Mouse (Mus musculus): ENCODE measurements around the gene Trp53rka. TPM values are rescaled to one million over a fixed set of nuclear protein-coding genes. Genes with fewer than 3 reads are reported as not detected.

The Trp53rka gene
- total and polyA plus RNA-seq, 3 experiments, result 29.8 to 35.1 TPM; not detected in 1

- Histone ChIP-seq H3K4me3 (ENCODE audit: control insufficient read depth in 1 of 2, insufficient read depth in 1 of 2, low read depth in 2 of 2, low read length in 2 of 2) (no peak overlapping the region), H3K27ac (ENCODE audit: control insufficient read depth, low read depth, low read length) (no peak overlapping the region), H3K27me3 (ENCODE audit: control insufficient read depth in 1 of 2, insufficient read depth in 2 of 2, low read length in 2 of 2) (no peaks in the 10 kb centered on the region), H3K79me2 (ENCODE audit: control insufficient read depth, insufficient read depth, low read length, poor library complexity) (no peaks in the 10 kb centered on the region), H3K9ac (ENCODE audit: control insufficient read depth, low read depth, low read length, poor library complexity, severe bottlenecking) (no peak overlapping the region), H3K36me3 (ENCODE audit: control insufficient read depth in 1 of 2, insufficient read depth in 2 of 2, low read length in 2 of 2) (no peaks in the 10 kb centered on the region), H3K4me1 (ENCODE audit: control insufficient read depth in 1 of 2, insufficient read depth in 2 of 2, low read length in 2 of 2) (no peaks in the 10 kb centered on the region), H3K9me3 (replicated peaks; ENCODE audit: insufficient read depth, low read length) (no peaks in the 10 kb centered on the region)
- TF ChIP-seq GABPA (IDR thresholded peaks at IDR 0.05; ENCODE audit: low read depth, low read length) (no peak), CHD2 (IDR thresholded peaks at IDR 0.05; ENCODE audit: low read length) (no peak), ZNF384 (IDR thresholded peaks at IDR 0.05; ENCODE audit: low read depth, low read length) (no peak), MAX (IDR thresholded peaks at IDR 0.05; ENCODE audit: low read length) (no peak), E2F4 (IDR thresholded peaks at IDR 0.05; ENCODE audit: borderline replicate concordance, low read depth, low read length) (no peak), EP300 (IDR thresholded peaks at IDR 0.05; ENCODE audit: low read depth in 1 of 2, low read length in 2 of 2) (no peak), TBP (IDR thresholded peaks at IDR 0.05; ENCODE audit: low read depth, low read length) (no peak), RCOR1 (IDR thresholded peaks at IDR 0.05; ENCODE audit: low read depth, low read length) (no peak), ZC3H11A (IDR thresholded peaks at IDR 0.05; ENCODE audit: low read depth, low read length) (no peak), KAT2A (conservative IDR thresholded peaks at IDR 0.05; ENCODE audit: low read depth, low read length) (no peak), RAD21 (IDR thresholded peaks at IDR 0.05; ENCODE audit: low read depth, low read length) (no peak)
- DNase-seq (ENCODE audit: low read depth, low spot score), result no peak
Observed at GRCm38 (mm10) chr2:165482003-165482402, 11.1 kb downstream of the Trp53rka start.

GRCm38 (mm10) chr2:165475850-165476249 lies 17.3 kb downstream of the Trp53rka start:
- no peaks in the 10 kb centered on the region for H3K36me3 ChIP-seq (ENCODE audit: control insufficient read depth in 1 of 2, insufficient read depth in 2 of 2, low read length in 2 of 2)
- no peak overlapping the region for H3K27ac ChIP-seq (ENCODE audit: control insufficient read depth, low read depth, low read length)
- H3K4me1 ChIP-seq (ENCODE audit: control insufficient read depth in 1 of 2, insufficient read depth in 2 of 2, low read length in 2 of 2), result no peaks in the 10 kb centered on the region
- DNase-seq (ENCODE audit: low read depth, low spot score), result no peak
- no peak overlapping the region for H3K4me3 ChIP-seq (ENCODE audit: control insufficient read depth in 1 of 2, insufficient read depth in 1 of 2, low read depth in 2 of 2, low read length in 2 of 2)
- no peaks in the 10 kb centered on the region for H3K79me2 ChIP-seq (ENCODE audit: control insufficient read depth, insufficient read depth, low read length, poor library complexity)
- no peak overlapping the region for H3K9ac ChIP-seq (ENCODE audit: control insufficient read depth, low read depth, low read length, poor library complexity, severe bottlenecking)
- no peaks in the 10 kb centered on the region for H3K27me3 ChIP-seq (ENCODE audit: control insufficient read depth in 1 of 2, insufficient read depth in 2 of 2, low read length in 2 of 2)
- no peak for TF ChIP-seq GABPA (IDR thresholded peaks at IDR 0.05; ENCODE audit: low read depth, low read length)
- no peak for TF ChIP-seq HCFC1 (IDR thresholded peaks at IDR 0.05; ENCODE audit: low read depth, low read length)
- no peak for TF ChIP-seq MXI1 (IDR thresholded peaks at IDR 0.05; ENCODE audit: low read depth, low read length)
- TF ChIP-seq CTCF (IDR thresholded peaks at IDR 0.05 in 2 of 3, conservative IDR thresholded peaks at IDR 0.05 in 1 of 3; ENCODE audit: control insufficient read depth in 1 of 3, insufficient read depth in 1 of 3, low read depth in 2 of 3, low read length in 3 of 3, poor library complexity in 1 of 3, severe bottlenecking in 1 of 3), result no peak
- no peak for TF ChIP-seq USF1 (IDR thresholded peaks at IDR 0.05; ENCODE audit: low read depth, low read length)
- TF ChIP-seq KAT2A (conservative IDR thresholded peaks at IDR 0.05; ENCODE audit: low read depth, low read length), result no peak
- TF ChIP-seq MEF2A (IDR thresholded peaks at IDR 0.05; ENCODE audit: extremely low read depth, insufficient replicate concordance, low read depth, low read length, poor library complexity, severe bottlenecking), result no peak
- TF ChIP-seq MYC (IDR thresholded peaks at IDR 0.05; ENCODE audit: low read depth, low read length), result no peak
- no peak for TF ChIP-seq TAL1 (IDR thresholded peaks at IDR 0.05; ENCODE audit: low read length)
- TF ChIP-seq MYB (IDR thresholded peaks at IDR 0.05; ENCODE audit: low read depth, low read length), result no peak
- TF ChIP-seq ZKSCAN1 (IDR thresholded peaks at IDR 0.05; ENCODE audit: low read depth, low read length), result no peak
- no peak for TF ChIP-seq GATA1 (IDR thresholded peaks at IDR 0.05; ENCODE audit: low read depth, low read length)
- TF ChIP-seq SIN3A (IDR thresholded peaks at IDR 0.05; ENCODE audit: low read length), result no peak
- TF ChIP-seq TCF12 (IDR thresholded peaks at IDR 0.05; ENCODE audit: low read depth, low read length), result no peak
- no peaks in the 10 kb centered on the region for H3K9me3 ChIP-seq (replicated peaks; ENCODE audit: insufficient read depth, low read length)

Data from MEL (cell line).